In the genomic region with DNA sequence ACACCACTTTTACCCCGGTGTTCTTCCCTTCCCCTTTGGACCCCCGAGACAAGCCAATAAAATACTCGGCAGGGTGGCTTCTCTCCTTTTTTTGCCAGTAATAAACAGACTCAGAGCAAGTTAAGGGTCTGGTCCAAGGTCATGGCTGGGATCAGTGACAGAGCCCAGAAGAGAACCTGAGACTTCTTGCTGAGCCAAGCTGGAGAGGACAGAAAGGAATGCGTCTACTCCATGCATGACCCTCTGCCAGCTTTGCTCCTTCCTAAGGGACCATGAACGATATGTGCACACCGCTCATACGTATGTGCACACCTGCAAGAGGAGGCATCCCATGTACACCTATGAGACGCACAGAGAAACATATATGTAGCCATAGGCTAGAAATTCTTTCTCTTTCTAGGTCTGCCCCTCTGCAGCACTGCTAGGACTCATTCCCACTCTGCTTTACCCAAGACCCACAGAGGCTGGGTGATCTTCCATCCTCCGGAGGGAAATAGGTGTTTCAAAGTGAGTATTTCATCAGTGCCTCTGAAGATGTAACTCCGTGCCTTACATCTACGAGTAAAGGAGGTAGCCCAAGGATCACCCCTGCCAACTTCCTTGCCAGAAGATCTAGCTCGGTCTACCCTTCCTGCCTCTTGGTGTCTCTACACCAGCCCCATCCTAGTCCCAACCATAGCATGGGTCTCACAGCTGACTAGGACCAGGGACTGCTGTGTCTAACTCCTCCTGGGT, we compare ENCODE assay signal across 8 mouse cellular contexts. TPM values are rescaled to one million over a fixed set of nuclear protein-coding genes. Genes with fewer than 3 reads are reported as not detected.
A peak's percentile ranks its signal among the peaks of the same experiment; 100 is the strongest.
DNase-seq lines count a peak whose midpoint lies in the region; ATAC-seq and TF ChIP-seq lines count a peak whose summit lies in the region.

No protein-coding gene starts in this region.

- no peak for TF ChIP-seq RAD21 in CH12.LX (IDR thresholded peaks at IDR 0.05; ENCODE audit: low read depth, low read length)

- 55% methylated on average over 12 of the region's 12 CpGs for WGBS in forebrain, embryonic 12.5 days
- WGBS in liver, embryonic 14.5 days (ENCODE audit: insufficient replicate concordance), result 41% methylated on average over 12 of the region's 12 CpGs

- peak overlapping the region; percentile 50; the same call in 1 of the 2 replicates for H3K9ac ChIP-seq in CH12.LX (ENCODE audit: insufficient read depth, low read depth)
- peak overlapping the region; percentile 62 for H3K9ac ChIP-seq in forebrain, embryonic 12.5 days
- H3K9ac ChIP-seq in liver, embryonic 14.5 days (replicated peaks), result 0 out of 2 replicates have a peak overlapping the region, but pooled peaks have one; percentile 10

- TF ChIP-seq EP300 in CH12.LX (IDR thresholded peaks at IDR 0.05; ENCODE audit: low read length), result no peak
- TF ChIP-seq EP300 in liver, embryonic 14.5 days (IDR thresholded peaks at IDR 0.05; ENCODE audit: low read depth), result no peak

- in situ Hi-C loops in CH12.LX (cut with MboI; ENCODE audit: low pct_ligation_motif_present, low pct_unique_long_range_greater_than_20kb, low sequenced_read_pairs), result no loop called here

- H3K27me3 ChIP-seq in CH12.LX (replicated peaks), result peaks cover 50% of the 10 kb centered on the region
- peaks cover 21% of the 10 kb centered on the region for H3K27me3 ChIP-seq in forebrain, embryonic 12.5 days
- H3K27me3 ChIP-seq in liver, embryonic 14.5 days (ENCODE audit: control insufficient read depth, insufficient read depth, low read length), result peaks cover 9% of the 10 kb centered on the region

- peaks cover 0 to 4% of the 10 kb centered on the region in 2 experiments for H3K36me3 ChIP-seq in CH12.LX (replicated peaks in 1 of 2; ENCODE audit: control insufficient read depth in 1 of 2, insufficient read depth in 1 of 2, low read length in 1 of 2)
- no peaks in the 10 kb centered on the region for H3K36me3 ChIP-seq in forebrain, embryonic 12.5 days (replicated peaks)
- H3K36me3 ChIP-seq in liver, embryonic 14.5 days (replicated peaks; ENCODE audit: control insufficient read depth, insufficient read depth, low read depth), result no peaks in the 10 kb centered on the region

- peaks cover 9 to 32% of the 10 kb centered on the region in 2 experiments for H3K4me1 ChIP-seq in CH12.LX (ENCODE audit: control insufficient read depth in 1 of 2, insufficient read depth in 2 of 2)
- H3K4me1 ChIP-seq in forebrain, embryonic 12.5 days, result peaks cover 25% of the 10 kb centered on the region
- H3K4me1 ChIP-seq in liver, embryonic 14.5 days (replicated peaks; ENCODE audit: control insufficient read depth in 2 of 2, insufficient read depth in 2 of 2, low read length in 1 of 2), result peaks cover 2 to 12% of the 10 kb centered on the region in 2 experiments; a peak in 1 of 4 replicates

- no peaks in the 10 kb centered on the region for H3K9me3 ChIP-seq in CH12.LX (replicated peaks; ENCODE audit: low read length)
- no peaks in the 10 kb centered on the region for H3K9me3 ChIP-seq in forebrain, embryonic 12.5 days
- no peaks in the 10 kb centered on the region for H3K9me3 ChIP-seq in liver, embryonic 14.5 days (ENCODE audit: control insufficient read depth, low read length)

- intact Hi-C loops in gastrocnemius, adult 2 months (cut with DNase I), result no loop called here
- intact Hi-C loops in gastrocnemius, postnatal 36 days (cut with DNase I), result no loop called here

- H3K4me2 ChIP-seq in CH12.LX (ENCODE audit: insufficient read depth, low read depth, poor library complexity, severe bottlenecking), result peak overlapping the region; percentile 80
- H3K4me2 ChIP-seq in forebrain, embryonic 12.5 days, result peak overlapping the region; percentile 69
- H3K4me2 ChIP-seq in liver, embryonic 14.5 days (ENCODE audit: low read depth), result peak overlapping the region; percentile 76

- peak; percentile 63 for DNase-seq in gastrocnemius, adult 2 months
- DNase-seq in gastrocnemius, postnatal 36 days, result no peak
- no peak for DNase-seq in CH12.LX (ENCODE audit: extremely low read depth)
- DNase-seq in liver, embryonic 14.5 days (ENCODE audit: low read depth in 3 of 3, low spot score in 3 of 3), result no peak
- no peak for DNase-seq in frontal cortex, postnatal 14 days (ENCODE audit: low spot score in 2 of 2)
- DNase-seq in embryo, embryonic 11 days, result no peak
- DNase-seq in testis, postnatal 10 days (ENCODE audit: low spot score), result no peak

- peak overlapping the region; percentile 88 for H3K4me3 ChIP-seq in gastrocnemius, adult 2 months
- H3K4me3 ChIP-seq in CH12.LX (replicated peaks in 1 of 3; ENCODE audit: low read depth in 2 of 3, low read length in 2 of 3, poor library complexity in 1 of 3), result peak overlapping the region in 2 of 3 experiments; percentile 55 to 72
- H3K4me3 ChIP-seq in forebrain, embryonic 12.5 days (replicated peaks), result peak overlapping the region; percentile 59
- peak overlapping the region; percentile 54 to 61 for H3K4me3 ChIP-seq in liver, embryonic 14.5 days (ENCODE audit: insufficient read depth in 1 of 2, low read depth in 2 of 2, low read length in 2 of 2)

- peak overlapping the region; percentile 94 for H3K27ac ChIP-seq in gastrocnemius, adult 2 months
- no peak overlapping the region for H3K27ac ChIP-seq in CH12.LX (ENCODE audit: insufficient read depth, low read depth)
- no peak overlapping the region for H3K27ac ChIP-seq in forebrain, embryonic 12.5 days
- no peak overlapping the region for H3K27ac ChIP-seq in liver, embryonic 14.5 days

- H3K79me2 ChIP-seq in CH12.LX (replicated peaks; ENCODE audit: control insufficient read depth, extremely low read depth, insufficient read depth, poor library complexity, severe bottlenecking), result no peaks in the 10 kb centered on the region

- dilution Hi-C loops in CH12.LX (cut with MboI; ENCODE audit: extremely low pct_ligation_motif_present, extremely low pct_unique_long_range_greater_than_20kb, low sequenced_read_pairs), result no loop called here

- TF ChIP-seq POLR2A in CH12.LX (IDR thresholded peaks at IDR 0.05; ENCODE audit: low read depth, low read length), result no peak

- no peak for TF ChIP-seq CTCF in gastrocnemius, adult 2 months (IDR thresholded peaks at IDR 0.05)
- TF ChIP-seq CTCF in CH12.LX (conservative IDR thresholded peaks at IDR 0.05 in 1 of 2, IDR thresholded peaks at IDR 0.05 in 1 of 2; ENCODE audit: low read depth in 2 of 2, low read length in 2 of 2), result no peak
- no peak for TF ChIP-seq CTCF in liver, embryonic 14.5 days (IDR thresholded peaks at IDR 0.05; ENCODE audit: low read depth)

- ATAC-seq in forebrain, embryonic 12.5 days (ENCODE audit: low FRiP score), result no peak
- no peak for ATAC-seq in liver, embryonic 14.5 days (ENCODE audit: insufficient read depth)

TF ChIP-seq in CH12.LX, 34 proteins besides CTCF, POLR2A, EP300 and RAD21 (continues in another document):
- TF ChIP-seq USF1 (IDR thresholded peaks at IDR 0.05; ENCODE audit: low read depth, low read length), result no peak
- TF ChIP-seq E2F4 (IDR thresholded peaks at IDR 0.05; ENCODE audit: insufficient replicate concordance, low read depth, low read length), result no peak
- TF ChIP-seq KAT2A (IDR thresholded peaks at IDR 0.05; ENCODE audit: insufficient replicate concordance, low read length), result no peak

RNA-seq across cellular contexts. Expression of a gene that starts 0.7 kb away (rescaled TPM):
- total RNA-seq in gastrocnemius, adult 2 months (2021), result 10 to 100 TPM; 37.9 to 49.6 TPM
- 10 to 100 TPM; 33.5 to 35.9 TPM for total RNA-seq in gastrocnemius, postnatal 36 days (2021)
- total RNA-seq in CH12.LX (2012; rRNA removed) (0.34 and 0.72 TPM in 2 replicates), CH12.LX (2014; rRNA removed) (0.11 TPM in 1 of 2 replicates, not detected in the other)
- 0.09 and 0.10 TPM in 2 replicates for polyA plus RNA-seq in CH12.LX (2012; ENCODE audit: insufficient read length, low read depth)
- polyA plus RNA-seq in forebrain, embryonic 12.5 days (2016; fragmentation: Nextera tagmentation; extraction: Ambion mirVana), result 2.2 and 2.9 TPM in 2 replicates
- 0.05 and 0.07 TPM in 2 replicates for polyA plus RNA-seq in liver, embryonic 14.5 days (2012; rRNA removed)
- 0.20 TPM in 1 of 2 replicates, not detected in the other for polyA plus RNA-seq in liver, embryonic 14.5 days (2014; fragmentation: Nextera tagmentation; extraction: Ambion mirVana)

RNA-seq across cellular contexts. Expression of a gene that starts 2.9 kb away (rescaled TPM):
- 10 to 100 TPM; 11.6 to 14.4 TPM for total RNA-seq in gastrocnemius, adult 2 months (2021)
- 10 to 100 TPM in 1 of 2 experiments, 1 to 10 TPM in 1; 9.3 to 11.2 TPM for total RNA-seq in gastrocnemius, postnatal 36 days (2021)
- total RNA-seq in CH12.LX (2012; rRNA removed) (12.2 and 20.5 TPM in 2 replicates), CH12.LX (2014; rRNA removed) (10.8 and 12.1 TPM in 2 replicates)
- 11.9 TPM in 2 replicates for polyA plus RNA-seq in CH12.LX (2012; ENCODE audit: insufficient read length, low read depth)
- polyA plus RNA-seq in forebrain, embryonic 12.5 days (2016; fragmentation: Nextera tagmentation; extraction: Ambion mirVana), result 10.3 and 12.0 TPM in 2 replicates
- polyA plus RNA-seq in liver, embryonic 14.5 days (2012; rRNA removed), result 3.1 and 3.3 TPM in 2 replicates
- 2.2 and 3.5 TPM in 2 replicates for polyA plus RNA-seq in liver, embryonic 14.5 days (2014; fragmentation: Nextera tagmentation; extraction: Ambion mirVana)

RNA-seq across cellular contexts. Expression of a gene that starts 45.3 kb away (rescaled TPM):
- total RNA-seq in gastrocnemius, adult 2 months (2021), result 100 to 1,000 TPM in 1 of 2 experiments, 10 to 100 TPM in 1; 25.7 to 113 TPM
- 10 to 100 TPM in 1 of 2 experiments, 1 to 10 TPM in 1; 3.9 to 32.3 TPM for total RNA-seq in gastrocnemius, postnatal 36 days (2021)
- 1.7 and 3.5 TPM in 2 replicates for total RNA-seq in CH12.LX (2012; rRNA removed)
- total RNA-seq in CH12.LX (2014; rRNA removed), result 0.42 and 0.43 TPM in 2 replicates
- 2.2 and 4.6 TPM in 2 replicates for polyA plus RNA-seq in CH12.LX (2012; ENCODE audit: insufficient read length, low read depth)
- polyA plus RNA-seq in forebrain, embryonic 12.5 days (2016; fragmentation: Nextera tagmentation; extraction: Ambion mirVana), result 4.5 and 6.0 TPM in 2 replicates
- polyA plus RNA-seq in liver, embryonic 14.5 days (2012; rRNA removed), result 2.8 and 3.3 TPM in 2 replicates
- 4.9 and 6.0 TPM in 2 replicates for polyA plus RNA-seq in liver, embryonic 14.5 days (2014; fragmentation: Nextera tagmentation; extraction: Ambion mirVana)

RNA-seq across cellular contexts. Expression of a gene that starts 51.4 kb away (rescaled TPM):
- 10 to 100 TPM; 32.6 to 48.1 TPM for total RNA-seq in gastrocnemius, adult 2 months (2021)
- total RNA-seq in gastrocnemius, postnatal 36 days (2021), result 10 to 100 TPM; 28.2 to 31.2 TPM
- total RNA-seq in CH12.LX (2012; rRNA removed) (33.3 and 39.8 TPM in 2 replicates), CH12.LX (2014; rRNA removed) (29.1 and 29.9 TPM in 2 replicates)
- polyA plus RNA-seq in CH12.LX (2012; ENCODE audit: insufficient read length, low read depth), result 30.1 and 33.1 TPM in 2 replicates
- polyA plus RNA-seq in forebrain, embryonic 12.5 days (2016; fragmentation: Nextera tagmentation; extraction: Ambion mirVana), result 2.4 and 3.7 TPM in 2 replicates
- polyA plus RNA-seq in liver, embryonic 14.5 days (2012; rRNA removed), result 5.1 and 6.2 TPM in 2 replicates
- polyA plus RNA-seq in liver, embryonic 14.5 days (2014; fragmentation: Nextera tagmentation; extraction: Ambion mirVana), result 7.3 and 8.0 TPM in 2 replicates

RNA-seq across cellular contexts. Expression of a gene that starts 58.3 kb away (rescaled TPM):
- under 1 TPM; 0.28 to 0.73 TPM for total RNA-seq in gastrocnemius, adult 2 months (2021)
- under 1 TPM; 0.35 to 0.71 TPM for total RNA-seq in gastrocnemius, postnatal 36 days (2021)
- total RNA-seq in CH12.LX (2012; rRNA removed) (0.04 TPM in 1 of 2 replicates, not detected in the other), CH12.LX (2014; rRNA removed) (not detected in 2 replicates)
- not detected in 2 replicates for polyA plus RNA-seq in CH12.LX (2012; ENCODE audit: insufficient read length, low read depth)
- 3.3 and 3.4 TPM in 2 replicates for polyA plus RNA-seq in forebrain, embryonic 12.5 days (2016; fragmentation: Nextera tagmentation; extraction: Ambion mirVana)
- polyA plus RNA-seq in liver, embryonic 14.5 days (2012; rRNA removed), result 0.06 and 0.08 TPM in 2 replicates
- polyA plus RNA-seq in liver, embryonic 14.5 days (2014; fragmentation: Nextera tagmentation; extraction: Ambion mirVana), result not detected in 2 replicates

Comparison
In these comparisons a context has a peak if more than half of its experiments do, and no peak if none do; other contexts are left out.
1. H3K9ac ChIP-seq: peak in every context shown above with its lines; median percentile 62 in forebrain, embryonic 12.5 days; 50 in CH12.LX; 10 in liver, embryonic 14.5 days.
2. RNA of a gene that starts 0.7 kb away (total RNA-seq): 37.9 to 49.6 TPM in gastrocnemius, adult 2 months and 33.5 to 35.9 TPM in gastrocnemius, postnatal 36 days; 0.11 to 0.72 TPM in CH12.LX; every median in the first group is over 10 times any median in the second.
3. Peak in every context shown above with its lines, with median percentiles within 50 percentile points of each other: H3K4me3 ChIP-seq and H3K4me2 ChIP-seq.